Mouse (Mus musculus): ENCODE data around the gene Nol12. TPM values are rescaled to one million over a fixed set of nuclear protein-coding genes. Genes with fewer than 3 reads are reported as not detected.

The Nol12 gene
- polyA plus RNA-seq, 1 experiment from 2014 or later = 59.2 TPM

DNA sequence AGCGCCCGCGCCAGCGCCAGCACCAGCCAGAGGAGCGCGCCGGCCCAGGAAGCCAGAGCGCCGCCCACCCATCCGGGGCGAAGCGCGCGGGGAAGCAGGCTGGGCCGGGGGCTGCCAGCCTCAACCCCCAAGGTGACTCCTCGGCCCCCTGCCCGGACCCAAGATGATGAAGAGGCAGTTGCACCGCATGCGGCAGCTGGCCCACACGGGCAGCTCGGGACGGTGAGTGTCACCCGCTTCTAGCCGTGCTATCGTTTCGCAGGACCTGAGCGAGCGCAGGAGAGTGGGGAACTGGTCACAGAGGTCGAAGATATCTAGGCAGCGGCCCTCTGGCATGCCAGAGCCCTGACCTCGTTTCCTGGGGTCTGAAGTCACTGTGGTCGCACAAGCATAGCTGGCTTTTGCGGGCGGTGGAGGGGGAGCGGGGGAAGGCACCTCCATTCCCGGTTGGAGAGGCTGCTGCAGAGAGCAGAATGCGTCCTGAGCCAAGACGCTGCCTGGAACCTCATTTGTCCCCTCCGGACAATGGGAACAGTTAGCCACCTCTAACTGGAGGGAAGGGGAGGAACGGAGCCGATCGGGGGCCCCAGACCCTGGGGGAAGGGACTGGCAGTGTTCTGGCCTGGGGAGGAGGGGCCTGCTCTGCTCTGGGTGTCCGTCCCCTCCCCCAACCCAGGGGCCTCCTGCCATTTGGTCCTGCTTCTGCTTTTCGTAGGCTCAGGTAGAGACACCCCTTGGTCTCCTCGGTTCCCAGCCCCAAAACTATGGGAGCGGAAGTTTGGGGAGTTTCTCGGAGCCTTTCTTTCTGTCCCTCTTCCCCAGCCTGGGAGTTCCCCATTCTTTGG lies 34.8 kb upstream of the Nol12 start, which contains the start of gene Sh3bp1:
TSS of gene Sh3bp1 (plus strand) at position 29 of the 845 bp plus-strand sequence.
- Histone ChIP-seq H3K27me3 (ENCODE audit: control insufficient read depth, insufficient read depth, low read length) (peaks cover 17% of the 10 kb centered on the region), H3K27ac (no peak within 1 kb of the TSS), H3K4me2 (replicated peaks) (peak within 1 kb of the TSS; percentile 79), H3K36me3 (replicated peaks; ENCODE audit: control insufficient read depth, insufficient read depth) (peaks cover 4% of the 10 kb centered on the region; the same call in 1 of the 2 replicates), H3K9me3 (ENCODE audit: control insufficient read depth, low read length) (no peaks in the 10 kb centered on the region), H3K4me1 (replicated peaks; ENCODE audit: control insufficient read depth, insufficient read depth, low read length) (peaks cover 7% of the 10 kb centered on the region), H3K9ac (peak within 1 kb of the TSS; percentile 55), H3K4me3 (replicated peaks; ENCODE audit: low read length) (peak within 1 kb of the TSS; percentile 40)
- ATAC-seq (ENCODE audit: low FRiP score) (0 out of 2 replicates have a peak, but pooled peaks have one; percentile 11), DNase-seq (ENCODE audit: low spot score) (peak; percentile 52)
- 2% methylated on average over 33 of the region's 47 CpGs for WGBS

DNA sequence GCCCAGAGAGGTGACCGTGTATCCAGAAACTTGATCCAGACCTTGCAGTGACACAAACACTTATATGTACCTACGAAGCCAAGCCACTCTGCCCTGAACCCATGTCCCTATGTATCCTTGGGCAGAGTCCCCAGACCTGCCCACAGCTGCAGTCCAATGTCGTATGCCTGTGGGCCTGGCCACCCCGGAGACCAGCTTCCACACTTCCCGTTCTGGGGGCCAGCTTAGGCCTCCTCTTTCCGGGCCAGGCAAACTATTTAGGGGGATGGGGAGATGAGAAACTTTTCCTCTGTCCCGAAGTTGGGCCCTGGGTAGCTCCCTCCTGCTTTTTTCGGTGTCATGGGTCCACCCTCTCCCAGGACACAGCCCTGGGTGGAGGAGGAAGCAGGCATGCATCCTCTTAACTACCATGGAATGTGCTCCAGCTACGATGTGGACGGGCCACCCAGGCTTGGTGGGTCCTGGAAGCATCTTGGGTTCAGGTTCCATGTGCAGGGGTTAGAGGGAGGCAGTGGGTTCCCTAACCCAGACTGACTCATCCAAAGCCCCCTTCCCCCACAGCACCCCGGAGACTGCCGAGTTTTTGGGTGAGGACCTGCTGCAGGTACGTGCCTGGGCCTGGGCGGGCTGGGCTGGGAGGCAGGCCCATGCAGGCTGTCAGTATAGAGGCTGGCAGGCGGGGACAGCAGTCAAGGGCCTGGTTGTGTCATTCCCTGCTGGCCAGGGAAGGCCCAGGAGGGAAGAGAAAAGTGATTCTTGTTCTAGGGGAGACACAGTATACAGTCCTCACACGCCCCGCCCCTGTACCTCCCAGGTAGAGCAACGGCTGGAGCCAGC lies 33.9 kb upstream of the Nol12 start:
- Histone ChIP-seq H3K36me3 (replicated peaks; ENCODE audit: control insufficient read depth, insufficient read depth) (no peaks in the 10 kb centered on the region), H3K9me3 (ENCODE audit: control insufficient read depth, low read length) (no peaks in the 10 kb centered on the region), H3K27me3 (ENCODE audit: control insufficient read depth, insufficient read depth, low read length) (peaks cover 17% of the 10 kb centered on the region), H3K4me1 (replicated peaks; ENCODE audit: control insufficient read depth, insufficient read depth, low read length) (peaks cover 7% of the 10 kb centered on the region), H3K27ac (no peak overlapping the region), H3K9ac (no peak overlapping the region), H3K4me3 (replicated peaks; ENCODE audit: low read length) (peak overlapping the region; percentile 40), H3K4me2 (replicated peaks) (peak overlapping the region; percentile 79)
- 28% methylated on average over 18 of the region's 18 CpGs for WGBS
- ATAC-seq (ENCODE audit: low FRiP score) (no peak), DNase-seq (ENCODE audit: low spot score) (no peak)

DNA sequence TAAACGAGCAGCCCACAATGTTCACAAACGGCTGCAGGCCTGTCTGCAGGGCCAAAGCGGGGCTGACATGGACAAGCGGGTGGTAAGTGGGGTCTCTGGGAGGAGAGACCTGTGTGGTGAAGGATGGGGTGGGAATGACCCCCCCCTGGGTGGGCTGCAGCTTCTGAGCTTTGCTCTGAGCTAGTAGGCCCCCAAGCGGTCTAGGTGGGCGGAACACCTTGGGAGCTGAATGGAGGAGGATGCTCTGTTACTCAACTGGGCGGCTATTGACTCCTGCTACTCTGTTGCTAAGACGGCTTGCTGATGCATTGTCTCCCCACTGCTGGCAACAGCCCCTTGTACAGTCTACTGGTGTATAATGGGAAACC lies 33.3 kb upstream of the Nol12 start:
- H3K27ac ChIP-seq = no peak overlapping the region
- no peak for ATAC-seq (ENCODE audit: low FRiP score)
- no peak overlapping the region for H3K4me2 ChIP-seq (replicated peaks)
- H3K9me3 ChIP-seq (ENCODE audit: control insufficient read depth, low read length) = no peaks in the 10 kb centered on the region
- peaks cover 7% of the 10 kb centered on the region for H3K4me1 ChIP-seq (replicated peaks; ENCODE audit: control insufficient read depth, insufficient read depth, low read length)
- no peak for DNase-seq (ENCODE audit: low spot score)
- H3K27me3 ChIP-seq (ENCODE audit: control insufficient read depth, insufficient read depth, low read length) = peaks cover 17% of the 10 kb centered on the region
- WGBS = 43% methylated on average over 8 of the region's 8 CpGs
- no peak overlapping the region for H3K9ac ChIP-seq
- H3K36me3 ChIP-seq (replicated peaks; ENCODE audit: control insufficient read depth, insufficient read depth) = no peaks in the 10 kb centered on the region
- H3K4me3 ChIP-seq (replicated peaks; ENCODE audit: low read length) = no peak overlapping the region

DNA sequence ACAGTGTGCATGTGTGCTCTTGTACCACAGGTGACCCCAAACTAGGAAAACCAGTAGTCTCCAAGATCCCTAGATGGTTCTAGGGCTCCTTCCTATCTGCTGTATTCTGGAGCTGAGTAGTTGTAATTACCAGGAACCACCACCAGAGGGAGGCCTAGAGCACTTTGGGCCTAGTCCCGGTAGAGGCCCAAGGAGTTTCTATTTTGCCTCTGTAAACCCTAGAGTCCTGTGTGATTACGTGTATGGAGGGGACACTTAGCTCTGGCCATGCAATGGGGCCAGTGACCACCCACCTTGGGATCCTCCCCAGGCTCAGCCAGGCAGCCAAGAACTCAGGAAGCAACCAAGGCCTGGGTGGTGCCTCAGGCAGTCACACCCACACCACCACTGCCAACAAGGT lies 31.5 kb upstream of the Nol12 start:
- Histone ChIP-seq H3K27ac (no peak overlapping the region), H3K4me2 (replicated peaks) (no peak overlapping the region), H3K27me3 (ENCODE audit: control insufficient read depth, insufficient read depth, low read length) (peaks cover 17% of the 10 kb centered on the region), H3K9me3 (ENCODE audit: control insufficient read depth, low read length) (no peaks in the 10 kb centered on the region), H3K36me3 (replicated peaks; ENCODE audit: control insufficient read depth, insufficient read depth) (no peaks in the 10 kb centered on the region), H3K4me3 (replicated peaks; ENCODE audit: low read length) (no peak overlapping the region), H3K9ac (no peak overlapping the region), H3K4me1 (replicated peaks; ENCODE audit: control insufficient read depth, insufficient read depth, low read length) (peaks cover 7% of the 10 kb centered on the region)
- 4% methylated on average over 2 of the region's 2 CpGs for WGBS
- DNase-seq (ENCODE audit: low spot score) (peak; percentile 88), ATAC-seq (ENCODE audit: low FRiP score) (no peak)

DNA sequence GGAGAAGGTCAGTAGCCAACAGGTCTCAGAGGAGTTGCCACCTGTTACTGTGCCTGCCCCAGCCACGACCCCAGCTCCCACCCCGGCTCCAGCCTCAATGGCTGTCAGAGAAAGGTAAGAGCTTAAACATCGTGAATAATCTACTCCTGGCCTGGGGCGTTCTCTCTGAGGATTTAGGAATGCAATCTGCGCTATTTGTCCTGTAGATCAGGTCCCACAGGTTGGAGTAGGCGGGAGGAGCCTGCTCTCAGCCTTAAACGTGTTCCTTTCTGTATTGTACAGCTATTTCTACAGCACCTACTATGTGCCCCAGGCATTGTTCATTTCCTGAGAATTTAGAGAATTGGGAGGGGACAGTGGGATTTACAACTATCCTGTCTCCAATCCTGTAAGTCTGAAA lies 26.3 kb upstream of the Nol12 start:
- H3K9me3 ChIP-seq (ENCODE audit: control insufficient read depth, low read length) = no peaks in the 10 kb centered on the region
- WGBS = 87% methylated on average over 7 of the region's 7 CpGs
- no peaks in the 10 kb centered on the region for H3K36me3 ChIP-seq (replicated peaks; ENCODE audit: control insufficient read depth, insufficient read depth)
- H3K4me3 ChIP-seq (replicated peaks; ENCODE audit: low read length) = no peak overlapping the region
- ATAC-seq (ENCODE audit: low FRiP score) = no peak
- no peak overlapping the region for H3K9ac ChIP-seq
- no peak overlapping the region for H3K27ac ChIP-seq
- peaks cover 5% of the 10 kb centered on the region; the same call in 1 of the 2 replicates for H3K4me1 ChIP-seq (replicated peaks; ENCODE audit: control insufficient read depth, insufficient read depth, low read length)
- H3K4me2 ChIP-seq (replicated peaks) = no peak overlapping the region
- no peak for DNase-seq (ENCODE audit: low spot score)
- H3K27me3 ChIP-seq (ENCODE audit: control insufficient read depth, insufficient read depth, low read length) = no peaks in the 10 kb centered on the region

DNA sequence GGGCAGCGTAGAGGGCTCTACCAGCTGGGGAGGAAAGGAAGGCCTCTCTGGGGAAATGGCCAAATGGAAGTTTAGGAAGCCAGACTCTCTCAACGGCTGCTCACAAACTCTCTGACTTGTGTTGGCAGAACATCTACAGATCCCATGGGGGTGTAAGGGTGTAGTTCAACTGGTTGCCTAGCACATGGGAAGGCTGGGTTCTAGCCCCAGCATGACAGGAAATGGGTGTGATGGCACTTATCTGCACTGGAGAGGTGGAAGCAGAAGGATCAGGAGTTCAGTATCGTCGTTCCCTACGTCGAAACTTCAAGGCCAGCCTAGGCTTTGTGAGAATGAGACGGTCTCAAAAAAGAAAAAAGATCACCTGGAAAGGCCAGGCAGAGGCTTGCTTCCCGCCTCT lies 25.8 kb upstream of the Nol12 start:
- no peak for ATAC-seq (ENCODE audit: low FRiP score)
- H3K27ac ChIP-seq = no peak overlapping the region

DNA sequence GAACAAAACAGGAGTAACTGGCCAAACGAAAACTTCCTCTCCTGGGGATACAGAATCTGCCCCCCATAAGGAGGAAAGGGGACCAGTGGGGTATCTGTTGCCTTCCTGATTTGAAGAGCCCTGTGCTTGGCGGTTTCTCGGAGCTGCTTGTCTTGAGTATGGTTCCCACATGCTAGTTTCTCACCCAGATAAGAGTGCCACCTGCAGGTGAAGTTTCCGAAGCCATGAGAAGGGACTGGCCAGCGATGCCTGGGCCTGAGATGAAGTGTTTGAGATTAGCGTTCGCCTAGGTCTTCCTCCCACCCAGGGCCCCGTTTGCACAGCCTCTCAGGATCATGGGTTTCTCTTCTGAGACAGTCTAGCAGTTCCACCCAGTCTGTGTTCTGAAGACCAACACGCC lies 22.7 kb upstream of the Nol12 start:
- Histone ChIP-seq H3K4me3 (replicated peaks; ENCODE audit: low read length) (no peak overlapping the region), H3K27me3 (ENCODE audit: control insufficient read depth, insufficient read depth, low read length) (no peaks in the 10 kb centered on the region), H3K27ac (no peak overlapping the region), H3K36me3 (replicated peaks; ENCODE audit: control insufficient read depth, insufficient read depth) (no peaks in the 10 kb centered on the region), H3K4me2 (replicated peaks) (no peak overlapping the region), H3K4me1 (replicated peaks; ENCODE audit: control insufficient read depth, insufficient read depth, low read length) (peaks cover 28% of the 10 kb centered on the region), H3K9me3 (ENCODE audit: control insufficient read depth, low read length) (no peaks in the 10 kb centered on the region), H3K9ac (no peak overlapping the region)
- ATAC-seq (ENCODE audit: low FRiP score) = no peak
- no peak for DNase-seq (ENCODE audit: low spot score)
- 38% methylated on average over 9 of the region's 9 CpGs for WGBS

More for the DNA sequence above, 25.8 kb upstream of the Nol12 start:
- H3K9me3 ChIP-seq (ENCODE audit: control insufficient read depth, low read length) = no peaks in the 10 kb centered on the region
- DNase-seq (ENCODE audit: low spot score) = no peak
- H3K27me3 ChIP-seq (ENCODE audit: control insufficient read depth, insufficient read depth, low read length) = no peaks in the 10 kb centered on the region
- no peak overlapping the region for H3K9ac ChIP-seq
- no peaks in the 10 kb centered on the region for H3K36me3 ChIP-seq (replicated peaks; ENCODE audit: control insufficient read depth, insufficient read depth)
- no peak overlapping the region for H3K4me2 ChIP-seq (replicated peaks)
- no peak overlapping the region for H3K4me3 ChIP-seq (replicated peaks; ENCODE audit: low read length)
- H3K4me1 ChIP-seq (replicated peaks; ENCODE audit: control insufficient read depth, insufficient read depth, low read length) = peaks cover 5% of the 10 kb centered on the region; the same call in 1 of the 2 replicates
- WGBS = 90% methylated on average over 8 of the region's 8 CpGs

DNA sequence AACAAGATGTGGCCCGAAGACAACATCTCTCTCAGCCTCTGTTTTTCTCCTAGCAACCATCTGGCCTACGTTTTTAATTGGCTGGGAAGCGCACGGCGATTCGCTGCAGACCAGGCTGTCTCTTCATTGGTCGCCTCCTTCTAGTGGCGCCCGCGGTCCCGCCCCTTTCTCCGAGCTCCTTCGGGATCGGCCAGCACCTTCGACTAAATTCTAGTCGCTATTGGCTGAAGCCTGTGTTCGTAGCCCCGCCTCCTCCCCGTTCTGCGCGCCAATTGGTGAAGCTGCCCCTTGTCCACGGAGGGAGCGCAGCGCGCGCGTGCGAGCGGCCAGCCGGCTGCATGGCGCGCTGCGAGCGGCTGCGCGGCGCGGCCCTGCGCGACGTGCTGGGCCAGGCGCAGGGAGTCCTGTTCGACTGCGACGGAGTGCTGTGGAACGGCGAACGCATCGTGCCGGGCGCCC lies 21.1 kb upstream of the Nol12 start, which contains the start of gene Pdxp:
TSS of gene Pdxp (plus strand) at position 288 of the 459 bp plus-strand sequence.
- Histone ChIP-seq H3K9ac (peak within 1 kb of the TSS; percentile 87), H3K4me2 (replicated peaks) (peak within 1 kb of the TSS; percentile 93), H3K4me1 (replicated peaks; ENCODE audit: control insufficient read depth, insufficient read depth, low read length) (peaks cover 28% of the 10 kb centered on the region), H3K27me3 (ENCODE audit: control insufficient read depth, insufficient read depth, low read length) (no peaks in the 10 kb centered on the region), H3K36me3 (replicated peaks; ENCODE audit: control insufficient read depth, insufficient read depth) (peaks cover 6% of the 10 kb centered on the region), H3K9me3 (ENCODE audit: control insufficient read depth, low read length) (no peaks in the 10 kb centered on the region), H3K4me3 (replicated peaks; ENCODE audit: low read length) (peak within 1 kb of the TSS; percentile 86), H3K27ac (peak within 1 kb of the TSS; percentile 98)
- ATAC-seq (ENCODE audit: low FRiP score) (peak; percentile 95), DNase-seq (ENCODE audit: low spot score) (peak; percentile 96)
- WGBS = 1% methylated on average over 47 of the region's 51 CpGs

All from hindbrain, embryonic 14.5 days (tissue).